Mouse (Mus musculus) erythroblast, embryonic 14.5 days (primary cell): ENCODE results near the gene Rad51b.

ENCODE experiments used
- GATA1 ChIP-seq: IDR thresholded peaks from 2 replicates; pipeline ENCODE4 v1.6.1; 2012; ENCODE audit warnings: low read length, inconsistent platforms, mixed read lengths
- TAL1 ChIP-seq: IDR thresholded peaks from 3 replicates; pipeline ENCODE4 v1.6.1; 2012; ENCODE audit warnings: low read length, inconsistent platforms, mixed read lengths

GRCm38 (mm10) chr12:79296126-79296816, 811 bp upstream of the Rad51b start, which contains the start of gene Zfyve26:
- TF ChIP-seq GATA1: peak; percentile 38; the same call in 1 of the 2 replicates
- TF ChIP-seq TAL1: no peak
